Mouse (Mus musculus) stomach, postnatal 0 days (tissue): Measurements from ENCODE around the gene Ptprm.

Experiments used
- CTCF ChIP-seq: IDR thresholded peaks from 2 replicates; pipeline ENCODE4 v1.5.1; 2016; ENCODE audit warnings: antibody characterized with exemption, low read depth, mild to moderate bottlenecking, moderate library complexity
- EP300 ChIP-seq: optimal IDR thresholded peaks from 2 replicates; pipeline ENCODE3; 2016; ENCODE audit warnings: antibody characterized with exemption

- TF ChIP-seq CTCF, result no peak
- no peak for TF ChIP-seq EP300
Observed at GRCm38 (mm10) chr17:67281640-67282170, 72.6 kb downstream of the Ptprm start.
